ENCODE assay signal across 9 mouse cellular contexts in genomic region chr17:29668051-29668986, GRCm38 (mm10). TPM values are rescaled to one million over a fixed set of nuclear protein-coding genes. Genes with fewer than 3 reads are reported as not detected.
DNase-seq lines count a peak whose midpoint lies in the region; ATAC-seq lines count a peak whose summit lies in the region.
"Had no signal": no experiment of that assay in that cellular context is flagged by ENCODE, and none has a peak within 500 bp of the region (broad histone marks: within the 10 kb centered on the region; RNA-seq: fewer than 3 reads in every experiment).

No protein-coding gene starts in this region.

- no peaks in the 10 kb centered on the region for H3K9me3 ChIP-seq in midbrain, embryonic 11.5 days (ENCODE audit: control insufficient read depth, low read length)
- no peaks in the 10 kb centered on the region for H3K9me3 ChIP-seq in midbrain, embryonic 10.5 days (replicated peaks)
- H3K9me3 ChIP-seq in kidney, embryonic 14.5 days (ENCODE audit: control insufficient read depth, low read length) = no peaks in the 10 kb centered on the region

- 0 out of 2 replicates have a peak, but pooled peaks cover 2% of the 10 kb centered on the region for H3K4me1 ChIP-seq in midbrain, embryonic 11.5 days (ENCODE audit: control insufficient read depth, insufficient read depth, low read length)
- peaks cover 10% of the 10 kb centered on the region; the same call in 1 of the 2 replicates for H3K4me1 ChIP-seq in midbrain, embryonic 10.5 days
- H3K4me1 ChIP-seq in kidney, embryonic 14.5 days (ENCODE audit: control insufficient read depth, insufficient read depth, low read length) = no peaks in the 10 kb centered on the region

- H3K36me3 ChIP-seq in midbrain, embryonic 11.5 days (ENCODE audit: control insufficient read depth, insufficient read depth, low read length) = peaks cover 6% of the 10 kb centered on the region; the same call in 1 of the 2 replicates
- H3K36me3 ChIP-seq in midbrain, embryonic 10.5 days = peaks cover 91% of the 10 kb centered on the region
- H3K36me3 ChIP-seq in kidney, embryonic 14.5 days (ENCODE audit: control insufficient read depth, insufficient read depth, low read length) = peaks cover 28% of the 10 kb centered on the region

- H3K27ac ChIP-seq in midbrain, embryonic 11.5 days (ENCODE audit: low read depth, low read length) = peak overlapping the region; percentile 25; the same call in 1 of the 2 replicates
- H3K27ac ChIP-seq in midbrain, embryonic 10.5 days (replicated peaks) = no peak overlapping the region
- H3K27ac ChIP-seq in kidney, embryonic 14.5 days (ENCODE audit: low read depth, low read length) = no peak overlapping the region

- H3K27me3 ChIP-seq in midbrain, embryonic 11.5 days (ENCODE audit: control insufficient read depth, insufficient read depth, low read length) = no peaks in the 10 kb centered on the region
- H3K27me3 ChIP-seq in midbrain, embryonic 10.5 days (ENCODE audit: low read depth, poor library complexity, severe bottlenecking) = no peaks in the 10 kb centered on the region
- H3K27me3 ChIP-seq in kidney, embryonic 14.5 days (ENCODE audit: control insufficient read depth, insufficient read depth, low read length) = no peaks in the 10 kb centered on the region

- no peak overlapping the region for H3K9ac ChIP-seq in midbrain, embryonic 11.5 days (ENCODE audit: low read length)
- no peak overlapping the region for H3K9ac ChIP-seq in kidney, embryonic 14.5 days (ENCODE audit: low read depth, low read length)

- H3K4me2 ChIP-seq in midbrain, embryonic 11.5 days = no peak overlapping the region
- no peak overlapping the region for H3K4me2 ChIP-seq in kidney, embryonic 14.5 days (replicated peaks; ENCODE audit: low read depth, low read length)

- H3K4me3 ChIP-seq in midbrain, embryonic 11.5 days (ENCODE audit: low read depth, low read length) = no peak overlapping the region
- no peak overlapping the region for H3K4me3 ChIP-seq in midbrain, embryonic 10.5 days
- no peak overlapping the region for H3K4me3 ChIP-seq in kidney, embryonic 14.5 days (ENCODE audit: low read length)

- no peak for ATAC-seq in midbrain, embryonic 11.5 days (ENCODE audit: low FRiP score)
- no peak for ATAC-seq in kidney, embryonic 14.5 days (ENCODE audit: low FRiP score, low TSS enrichment)

- 73% methylated on average over 10 of the region's 10 CpGs for WGBS in midbrain, embryonic 11.5 days
- 80% methylated on average over 10 of the region's 10 CpGs for WGBS in midbrain, embryonic 10.5 days
- WGBS in kidney, embryonic 14.5 days = 87% methylated on average over 10 of the region's 10 CpGs

- DNase-seq in midbrain, embryonic 11.5 days (ENCODE audit: low spot score, missing footprints) = no peak
- DNase-seq in midbrain, embryonic 10.5 days (ENCODE audit: low spot score) = no peak
- peak; percentile 83 for DNase-seq in cerebellum, adult 8-10 months
- peak; percentile 12 to 52 for DNase-seq in left cerebral cortex, adult 8-10 months (ENCODE audit: low spot score in 2 of 2)
- DNase-seq in right cerebral cortex, postnatal 36 days (ENCODE audit: low spot score in 2 of 2) = peak; percentile 37 to 50
- no peak for DNase-seq in kidney, postnatal 36 days
- no peak for DNase-seq in kidney, postnatal 25 days
- DNase-seq: kidney, adult 18-20 months had no signal

RNA-seq across cellular contexts. Expression of gene Cmtr1, which starts 7.9 kb away (rescaled TPM):
- polyA plus RNA-seq in midbrain, embryonic 11.5 days (2014; fragmentation: Nextera tagmentation; extraction: Ambion mirVana) = 144 and 150 TPM in 2 replicates
- 126 and 137 TPM in 2 replicates for polyA plus RNA-seq in midbrain, embryonic 10.5 days (2016; fragmentation: Nextera tagmentation; extraction: Ambion mirVana)
- total RNA-seq in left cerebral cortex, adult 8-10 months (2022) = 100 to 1,000 TPM; 112 to 142 (median 127) TPM
- 102 and 111 TPM in 2 replicates for polyA plus RNA-seq in kidney, embryonic 14.5 days (2014; fragmentation: Nextera tagmentation; extraction: Ambion mirVana)

RNA-seq across cellular contexts. Expression of gene Ccdc167, which starts 48.5 kb away (rescaled TPM):
- 13.5 and 17.0 TPM in 2 replicates for polyA plus RNA-seq in midbrain, embryonic 11.5 days (2014; fragmentation: Nextera tagmentation; extraction: Ambion mirVana)
- polyA plus RNA-seq in midbrain, embryonic 10.5 days (2016; fragmentation: Nextera tagmentation; extraction: Ambion mirVana) = 15.1 and 16.2 TPM in 2 replicates
- 10 to 100 TPM; 14.7 to 20.3 (median 17.4) TPM for total RNA-seq in left cerebral cortex, adult 8-10 months (2022)
- polyA plus RNA-seq in kidney, embryonic 14.5 days (2014; fragmentation: Nextera tagmentation; extraction: Ambion mirVana) = 14.8 and 17.5 TPM in 2 replicates

RNA-seq across cellular contexts. Expression of gene Gm28043, which starts 53.6 kb away (rescaled TPM):
- polyA plus RNA-seq in midbrain, embryonic 11.5 days (2014; fragmentation: Nextera tagmentation; extraction: Ambion mirVana) = 2.2 and 2.7 TPM in 2 replicates
- polyA plus RNA-seq in midbrain, embryonic 10.5 days (2016; fragmentation: Nextera tagmentation; extraction: Ambion mirVana) = 2.4 and 3.0 TPM in 2 replicates
- 1 to 10 TPM; 3.8 to 6.2 (median 4.8) TPM for total RNA-seq in left cerebral cortex, adult 8-10 months (2022)
- 2.2 and 2.3 TPM in 2 replicates for polyA plus RNA-seq in kidney, embryonic 14.5 days (2014; fragmentation: Nextera tagmentation; extraction: Ambion mirVana)

RNA-seq across cellular contexts. Expression of gene Rnf8, which starts 53.7 kb away (rescaled TPM):
- polyA plus RNA-seq in midbrain, embryonic 11.5 days (2014; fragmentation: Nextera tagmentation; extraction: Ambion mirVana) = 106 and 111 TPM in 2 replicates
- 113 and 116 TPM in 2 replicates for polyA plus RNA-seq in midbrain, embryonic 10.5 days (2016; fragmentation: Nextera tagmentation; extraction: Ambion mirVana)
- 10 to 100 TPM; 60.2 to 65.5 (median 62.3) TPM for total RNA-seq in left cerebral cortex, adult 8-10 months (2022)
- 74.6 and 87.2 TPM in 2 replicates for polyA plus RNA-seq in kidney, embryonic 14.5 days (2014; fragmentation: Nextera tagmentation; extraction: Ambion mirVana)

Comparison
In these comparisons a context has a peak if more than half of its experiments do, and no peak if none do; other contexts are left out.
1. DNase-seq: peak in cerebellum, adult 8-10 months (single experiment), left cerebral cortex, adult 8-10 months (2 of 2) and right cerebral cortex, postnatal 36 days (2 of 2); none in midbrain, embryonic 11.5 days (single experiment), midbrain, embryonic 10.5 days (single experiment), kidney, postnatal 36 days (0 of 2) and kidney, postnatal 25 days (0 of 2).